Comparison of ENCODE assay signal across 10 mouse cellular contexts in genomic region chr12:108896006-108896405, GRCm38 (mm10). TPM values are rescaled to one million over a fixed set of nuclear protein-coding genes. Genes with fewer than 3 reads are reported as not detected.
DNase-seq lines count a peak whose midpoint lies in the region; ATAC-seq and TF ChIP-seq lines count a peak whose summit lies in the region.
"Had no signal": no experiment of that assay in that cellular context is flagged by ENCODE, and none has a peak within 500 bp of the region (broad histone marks: within the 10 kb centered on the region; RNA-seq: fewer than 3 reads in every experiment).

No protein-coding gene starts in this region.

- TF ChIP-seq CTCF in forebrain, postnatal 0 days (IDR thresholded peaks at IDR 0.05; ENCODE audit: low read depth): peak; percentile 31
- TF ChIP-seq CTCF in lung, adult 2 months (IDR thresholded peaks at IDR 0.05; ENCODE audit: insufficient read depth, low read length): peak; percentile 69

- H3K4me2 ChIP-seq in forebrain, postnatal 0 days (ENCODE audit: low read depth): no peak overlapping the region
- no peak overlapping the region for H3K4me2 ChIP-seq in forebrain, embryonic 16.5 days (ENCODE audit: low read length)

- H3K9me3 ChIP-seq in forebrain, postnatal 0 days (ENCODE audit: low read length): no peaks in the 10 kb centered on the region
- H3K9me3 ChIP-seq in forebrain, embryonic 16.5 days (ENCODE audit: control insufficient read depth, low read length): no peaks in the 10 kb centered on the region

- 71% methylated on average over 3 of the region's 3 CpGs for WGBS in forebrain, postnatal 0 days
- 85% methylated on average over 3 of the region's 3 CpGs for WGBS in forebrain, embryonic 16.5 days
- 49% methylated on average over 3 of the region's 3 CpGs for WGBS in lung, adult 2 months

- no peak overlapping the region for H3K9ac ChIP-seq in forebrain, postnatal 0 days
- no peak overlapping the region for H3K9ac ChIP-seq in forebrain, embryonic 16.5 days (replicated peaks; ENCODE audit: low read depth, low read length)

- H3K27ac ChIP-seq in forebrain, postnatal 0 days (ENCODE audit: low read depth, low read length): no peak overlapping the region
- no peak overlapping the region for H3K27ac ChIP-seq in forebrain, embryonic 16.5 days (ENCODE audit: low read length)
- H3K27ac ChIP-seq: macrophage had no signal

- no peak overlapping the region for H3K4me3 ChIP-seq in forebrain, postnatal 0 days (ENCODE audit: low read depth, low read length)
- H3K4me3 ChIP-seq in forebrain, embryonic 16.5 days (replicated peaks; ENCODE audit: low read length): no peak overlapping the region
- no peak overlapping the region for H3K4me3 ChIP-seq in lung, adult 2 months (replicated peaks; ENCODE audit: extremely low read depth, low read depth, low read length)

- no peak for DNase-seq in forebrain, postnatal 0 days
- DNase-seq in lung, adult 2 months: no peak
- no peak for DNase-seq in lung, adult 18-20 months
- peak; percentile 17 for DNase-seq in c-Kit-positive CD71-negative TER-119-negative erythroid progenitor cells, embryonic 14.5 days (ENCODE audit: low read depth)
- peak; percentile 28 for DNase-seq in thymus, postnatal 14 days
- no peak for DNase-seq in natural killer cell, adult 2 months (ENCODE audit: low spot score in 2 of 2)
- DNase-seq in gastrocnemius, postnatal 4 days (ENCODE audit: low spot score in 2 of 2): no peak

- peaks cover 5% of the 10 kb centered on the region for H3K36me3 ChIP-seq in forebrain, postnatal 0 days (ENCODE audit: insufficient read depth)
- no peaks in the 10 kb centered on the region for H3K36me3 ChIP-seq in forebrain, embryonic 16.5 days (ENCODE audit: control insufficient read depth, insufficient read depth)

- ATAC-seq in forebrain, postnatal 0 days: no peak
- no peak for ATAC-seq in forebrain, embryonic 16.5 days
- ATAC-seq: Patski had no signal

- TF ChIP-seq POLR2A in lung, adult 2 months (IDR thresholded peaks at IDR 0.05; ENCODE audit: borderline replicate concordance, extremely low read depth, low read depth, low read length): no peak

- no peaks in the 10 kb centered on the region for H3K27me3 ChIP-seq in forebrain, postnatal 0 days (ENCODE audit: insufficient read depth, low read length)
- H3K27me3 ChIP-seq in forebrain, embryonic 16.5 days (replicated peaks; ENCODE audit: control insufficient read depth, insufficient read depth, low read length): no peaks in the 10 kb centered on the region
- H3K27me3 ChIP-seq: Patski had no signal

- H3K4me1 ChIP-seq in forebrain, postnatal 0 days (ENCODE audit: insufficient read depth): peaks cover 15% of the 10 kb centered on the region
- H3K4me1 ChIP-seq in forebrain, embryonic 16.5 days (replicated peaks; ENCODE audit: control insufficient read depth, insufficient read depth, low read length): peaks cover 19% of the 10 kb centered on the region
- peaks cover 6% of the 10 kb centered on the region for H3K4me1 ChIP-seq in lung, adult 2 months (ENCODE audit: control insufficient read depth, insufficient read depth, low read length)

RNA-seq across cellular contexts. Expression of gene Wars, which starts 2.0 kb away (rescaled TPM):
- 91.6 and 92.5 TPM in 2 replicates for total RNA-seq in forebrain, postnatal 0 days (2014; rRNA removed)
- 99.8 and 108 TPM in 2 replicates for polyA plus RNA-seq in forebrain, postnatal 0 days (2015; fragmentation: Nextera tagmentation; extraction: Ambion mirVana)
- 113 and 114 TPM in 2 replicates for polyA plus RNA-seq in forebrain, embryonic 16.5 days (2015; fragmentation: Nextera tagmentation; extraction: Ambion mirVana)
- 119 and 127 TPM in 2 replicates for polyA plus RNA-seq in lung, adult 2 months (2012; rRNA removed)
- 10 to 100 TPM; 33.6 to 39.9 TPM for total RNA-seq in gastrocnemius, postnatal 4 days (2021)

RNA-seq across cellular contexts. Expression of gene Wdr25, which starts 2.6 kb away (rescaled TPM):
- total RNA-seq in forebrain, postnatal 0 days (2014; rRNA removed): 6.2 and 12.4 TPM in 2 replicates
- 4.6 and 5.3 TPM in 2 replicates for polyA plus RNA-seq in forebrain, postnatal 0 days (2015; fragmentation: Nextera tagmentation; extraction: Ambion mirVana)
- polyA plus RNA-seq in forebrain, embryonic 16.5 days (2015; fragmentation: Nextera tagmentation; extraction: Ambion mirVana): 8.6 and 9.1 TPM in 2 replicates
- polyA plus RNA-seq in lung, adult 2 months (2012; rRNA removed): 15.7 and 18.3 TPM in 2 replicates
- 1 to 10 TPM; 5.1 to 5.8 TPM for total RNA-seq in gastrocnemius, postnatal 4 days (2021)

Comparison
In these comparisons a context has a peak if more than half of its experiments do, and no peak if none do; other contexts are left out.
1. DNase-seq: peak in c-Kit-positive CD71-negative TER-119-negative erythroid progenitor cells, embryonic 14.5 days (single experiment) and thymus, postnatal 14 days (single experiment); none in forebrain, postnatal 0 days (single experiment), lung, adult 2 months (single experiment), lung, adult 18-20 months (0 of 2), natural killer cell, adult 2 months (0 of 2) and gastrocnemius, postnatal 4 days (0 of 2).